Mouse (Mus musculus) right cerebral cortex, postnatal 10 days (tissue): Measurements from ENCODE around the gene Snx32.

ENCODE experiments used
- DNase-seq, 2 experiments: peaks; one replicate each; pipeline ENCODE4 v3.0.0; 2021; ENCODE audit warnings: low spot score in 2 of 2

Snx32 gene

GRCm38 (mm10) chr19:5483386-5484359 is 26.7 kb downstream of the Snx32 start:
- peak; percentile 23 to 38 for DNase-seq

- no peak for DNase-seq
Measured at GRCm38 (mm10) chr19:5481398-5481797, 28.9 kb downstream of the Snx32 start.

- DNase-seq: no peak
Measured at GRCm38 (mm10) chr19:5480016-5480415, 30.3 kb downstream of the Snx32 start.

GRCm38 (mm10) chr19:5477668-5478300 is 32.6 kb downstream of the Snx32 start:
- no peak for DNase-seq

- DNase-seq: peak in 1 of 2 experiments; percentile 43
Measured at GRCm38 (mm10) chr19:5477004-5477667, 33.2 kb downstream of the Snx32 start.

- peak in 1 of 2 experiments; percentile 53 for DNase-seq
Measured at GRCm38 (mm10) chr19:5475069-5475714, 35.1 kb downstream of the Snx32 start.

- peak in 1 of 2 experiments; percentile 49 for DNase-seq
Measured at GRCm38 (mm10) chr19:5474281-5475068, 35.9 kb downstream of the Snx32 start.

GRCm38 (mm10) chr19:5473720-5474119 is 36.6 kb downstream of the Snx32 start, which contains the start of gene Efemp2:
TSS of gene Efemp2 (plus strand) at chr19:5473954.
- peak; percentile 82 to 86 for DNase-seq

- no peak for DNase-seq
Measured at GRCm38 (mm10) chr19:5472857-5473256, 37.5 kb downstream of the Snx32 start.

GRCm38 (mm10) chr19:5471846-5472245 is 38.5 kb downstream of the Snx32 start:
- no peak for DNase-seq

- peak in 1 of 2 experiments; percentile 53 for DNase-seq
Measured at GRCm38 (mm10) chr19:5468374-5468773, 42.0 kb downstream of the Snx32 start, which contains the start of gene Ctsw. TSS of gene Ctsw (minus strand) at chr19:5468507.

GRCm38 (mm10) chr19:5466916-5467500 is 43.3 kb downstream of the Snx32 start:
- DNase-seq: no peak

GRCm38 (mm10) chr19:5465037-5465436 is 45.3 kb downstream of the Snx32 start:
- DNase-seq: no peak

- DNase-seq: peak; percentile 70 to 80
Measured at GRCm38 (mm10) chr19:5463791-5464562, 46.4 kb downstream of the Snx32 start.

- DNase-seq: no peak
Measured at GRCm38 (mm10) chr19:5463212-5463611, 47.1 kb downstream of the Snx32 start.

- no peak for DNase-seq
Measured at GRCm38 (mm10) chr19:5461411-5461810, 48.9 kb downstream of the Snx32 start.

- DNase-seq: peak; percentile 93 to 94
Measured at GRCm38 (mm10) chr19:5460465-5460911, 49.9 kb downstream of the Snx32 start, which contains the start of gene Fibp. TSS of gene Fibp (plus strand) at chr19:5460615.

GRCm38 (mm10) chr19:5459896-5460295 is 50.4 kb downstream of the Snx32 start:
- no peak for DNase-seq

GRCm38 (mm10) chr19:5459019-5459418 is 51.3 kb downstream of the Snx32 start:
- peak; percentile 76 to 77 for DNase-seq
